Mouse (Mus musculus): Measurements from ENCODE around the gene Trim50. TPM values are rescaled to one million over a fixed set of nuclear protein-coding genes. Genes with fewer than 3 reads are reported as not detected.

Gene Trim50
- total and polyA plus RNA-seq, 3 experiments, result not detected

GRCm38 (mm10) chr5:135394004-135394823 is 41.1 kb downstream of the Trim50 start, which contains the start of gene Pom121:
Pom121 (minus strand) TSS chr5:135394546.
- in situ Hi-C loops (cut with MboI; ENCODE audit: low pct_ligation_motif_present, low pct_unique_long_range_greater_than_20kb, low sequenced_read_pairs), result no loop called here

GRCm38 (mm10) chr5:135395826-135396225 is 42.7 kb downstream of the Trim50 start:
- no peak overlapping the region for H3K4me2 ChIP-seq (ENCODE audit: insufficient read depth, low read depth, poor library complexity, severe bottlenecking)
- peaks cover 15% of the 10 kb centered on the region in 2 experiments for H3K36me3 ChIP-seq (replicated peaks in 1 of 2; ENCODE audit: control insufficient read depth in 1 of 2, insufficient read depth in 1 of 2, low read length in 1 of 2)
- no peak overlapping the region for H3K9ac ChIP-seq (ENCODE audit: insufficient read depth, low read depth)
- peak; percentile 75 for DNase-seq (ENCODE audit: extremely low read depth)
- H3K79me2 ChIP-seq (replicated peaks; ENCODE audit: control insufficient read depth, extremely low read depth, insufficient read depth, poor library complexity, severe bottlenecking), result peaks cover 28% of the 10 kb centered on the region
- no peaks in the 10 kb centered on the region for H3K9me3 ChIP-seq (replicated peaks; ENCODE audit: low read length)
- TF ChIP-seq SIN3A (IDR thresholded peaks at IDR 0.05; ENCODE audit: low read length) (0 out of 2 replicates have a peak, but pooled peaks have one; percentile 34), JUND (conservative IDR thresholded peaks at IDR 0.05; ENCODE audit: low read depth, low read length) (0 out of 2 replicates have a peak, but pooled peaks have one; percentile 15), HCFC1 (IDR thresholded peaks at IDR 0.05; ENCODE audit: low read depth, low read length) (0 out of 2 replicates have a peak, but pooled peaks have one; percentile 17), SMC3 (IDR thresholded peaks at IDR 0.05; ENCODE audit: low read depth, low read length) (peak; percentile 51), RAD21 (IDR thresholded peaks at IDR 0.05; ENCODE audit: low read depth, low read length) (peak; percentile 59), E2F4 (IDR thresholded peaks at IDR 0.05; ENCODE audit: insufficient replicate concordance, low read depth, low read length) (0 out of 2 replicates have a peak, but pooled peaks have one; percentile 21), TCF12 (IDR thresholded peaks at IDR 0.05; ENCODE audit: low read depth, low read length) (no peak), CTCF (conservative IDR thresholded peaks at IDR 0.05 in 1 of 2, IDR thresholded peaks at IDR 0.05 in 1 of 2; ENCODE audit: low read depth in 2 of 2, low read length in 2 of 2) (peak; percentile 80 to 84), NELFE (IDR thresholded peaks at IDR 0.05; ENCODE audit: low read depth, low read length) (0 out of 2 replicates have a peak, but pooled peaks have one; percentile 39), RCOR1 (conservative IDR thresholded peaks at IDR 0.05; ENCODE audit: low read depth, low read length) (no peak), JUN (IDR thresholded peaks at IDR 0.05; ENCODE audit: insufficient read depth, low read depth, low read length) (no peak)
- no peak overlapping the region for H3K27ac ChIP-seq (ENCODE audit: insufficient read depth, low read depth)
- dilution Hi-C loops (cut with MboI; ENCODE audit: extremely low pct_ligation_motif_present, extremely low pct_unique_long_range_greater_than_20kb, low sequenced_read_pairs) (no loop called here), in situ Hi-C loops (cut with MboI; ENCODE audit: low pct_ligation_motif_present, low pct_unique_long_range_greater_than_20kb, low sequenced_read_pairs) (no loop called here)
- peaks cover 5% of the 10 kb centered on the region for H3K27me3 ChIP-seq (replicated peaks)
- H3K4me3 ChIP-seq (replicated peaks in 1 of 3; ENCODE audit: low read depth in 2 of 3, low read length in 2 of 3, poor library complexity in 1 of 3), result no peak overlapping the region
- peaks cover 0 to 21% of the 10 kb centered on the region in 2 experiments; a peak in 3 of 4 replicates for H3K4me1 ChIP-seq (ENCODE audit: control insufficient read depth in 1 of 2, insufficient read depth in 2 of 2)

More at GRCm38 (mm10) chr5:135394004-135394823, 41.1 kb downstream of the Trim50 start, which contains the start of gene Pom121:
- peaks cover 3% of the 10 kb centered on the region for H3K27me3 ChIP-seq (replicated peaks)
- peak within 1 kb of the TSS; percentile 68 for H3K9ac ChIP-seq (ENCODE audit: insufficient read depth, low read depth)
- dilution Hi-C loops (cut with MboI; ENCODE audit: extremely low pct_ligation_motif_present, extremely low pct_unique_long_range_greater_than_20kb, low sequenced_read_pairs), result no loop called here
- peak; percentile 82 for DNase-seq (ENCODE audit: extremely low read depth)
- peaks cover 28% of the 10 kb centered on the region for H3K79me2 ChIP-seq (replicated peaks; ENCODE audit: control insufficient read depth, extremely low read depth, insufficient read depth, poor library complexity, severe bottlenecking)
- TF ChIP-seq ZNF384 (IDR thresholded peaks at IDR 0.05; ENCODE audit: low read depth, low read length) (peak; percentile 42; the same call in 1 of the 2 replicates), SIN3A (IDR thresholded peaks at IDR 0.05; ENCODE audit: low read length) (peak; percentile 83), KAT2A (IDR thresholded peaks at IDR 0.05; ENCODE audit: insufficient replicate concordance, low read length) (peak; percentile 76; the same call in 1 of the 2 replicates), E2F4 (IDR thresholded peaks at IDR 0.05; ENCODE audit: insufficient replicate concordance, low read depth, low read length) (peak; percentile 80; the same call in 1 of the 2 replicates), JUN (IDR thresholded peaks at IDR 0.05; ENCODE audit: insufficient read depth, low read depth, low read length) (no peak), NELFE (IDR thresholded peaks at IDR 0.05; ENCODE audit: low read depth, low read length) (peak; percentile 87), TBP (conservative IDR thresholded peaks at IDR 0.05; ENCODE audit: low read depth, low read length) (0 out of 2 replicates have a peak, but pooled peaks have one; percentile 26), HCFC1 (IDR thresholded peaks at IDR 0.05; ENCODE audit: low read depth, low read length) (peak; percentile 86), ZMIZ1 (IDR thresholded peaks at IDR 0.05; ENCODE audit: low read depth, low read length) (peak; percentile 71; the same call in 1 of the 2 replicates), NRF1 (IDR thresholded peaks at IDR 0.05; ENCODE audit: low read depth, low read length) (0 out of 2 replicates have a peak, but pooled peaks have one; percentile 44), ETS1 (conservative IDR thresholded peaks at IDR 0.05; ENCODE audit: low read depth, low read length) (peak; percentile 19; the same call in 1 of the 2 replicates), CTCF (conservative IDR thresholded peaks at IDR 0.05 in 1 of 2, IDR thresholded peaks at IDR 0.05 in 1 of 2; ENCODE audit: low read depth in 2 of 2, low read length in 2 of 2) (no peak), MXI1 (IDR thresholded peaks at IDR 0.05; ENCODE audit: low read depth, low read length) (peak; percentile 93), POLR2AphosphoS2 (IDR thresholded peaks at IDR 0.05; ENCODE audit: low read depth, low read length) (no peak), PAX5 (IDR thresholded peaks at IDR 0.05; ENCODE audit: low read length) (no peak), TCF12 (IDR thresholded peaks at IDR 0.05; ENCODE audit: low read depth, low read length) (peak; percentile 72; the same call in 1 of the 2 replicates), CHD1 (IDR thresholded peaks at IDR 0.05; ENCODE audit: low read depth, low read length) (no peak), MEF2A (IDR thresholded peaks at IDR 0.05; ENCODE audit: borderline replicate concordance, low read depth, low read length) (peak; percentile 66; the same call in 1 of the 2 replicates), MAZ (IDR thresholded peaks at IDR 0.05; ENCODE audit: low read depth, low read length) (no peak), MYC (IDR thresholded peaks at IDR 0.05; ENCODE audit: low read depth, low read length) (peak; percentile 95), IRF4 (IDR thresholded peaks at IDR 0.05; ENCODE audit: low read depth, low read length) (peak; percentile 57; the same call in 1 of the 2 replicates), POLR2A (IDR thresholded peaks at IDR 0.05; ENCODE audit: low read depth, low read length) (peak; percentile 94), ELF1 (IDR thresholded peaks at IDR 0.05; ENCODE audit: low read depth, low read length) (peak; percentile 79), ZKSCAN1 (IDR thresholded peaks at IDR 0.05; ENCODE audit: borderline replicate concordance, low read depth, low read length) (no peak), RAD21 (IDR thresholded peaks at IDR 0.05; ENCODE audit: low read depth, low read length) (no peak), ZC3H11A (IDR thresholded peaks at IDR 0.05; ENCODE audit: low read depth, low read length) (no peak), MAX (IDR thresholded peaks at IDR 0.05; ENCODE audit: low read length) (peak; percentile 99), CHD2 (IDR thresholded peaks at IDR 0.05; ENCODE audit: low read length) (no peak), BHLHE40 (IDR thresholded peaks at IDR 0.05; ENCODE audit: low read depth, low read length) (peak; percentile 95)
- peaks cover 0 to 21% of the 10 kb centered on the region in 2 experiments; a peak in 3 of 4 replicates for H3K4me1 ChIP-seq (ENCODE audit: control insufficient read depth in 1 of 2, insufficient read depth in 2 of 2)
- peak within 1 kb of the TSS; percentile 74 to 95 (median 78) for H3K4me3 ChIP-seq (replicated peaks in 1 of 3; ENCODE audit: low read depth in 2 of 3, low read length in 2 of 3, poor library complexity in 1 of 3)
- no peak within 1 kb of the TSS; the same call in 1 of the 2 replicates for H3K27ac ChIP-seq (ENCODE audit: insufficient read depth, low read depth)
- peak within 1 kb of the TSS; percentile 77 for H3K4me2 ChIP-seq (ENCODE audit: insufficient read depth, low read depth, poor library complexity, severe bottlenecking)
- H3K36me3 ChIP-seq (replicated peaks in 1 of 2; ENCODE audit: control insufficient read depth in 1 of 2, insufficient read depth in 1 of 2, low read length in 1 of 2), result peaks cover 26 to 30% of the 10 kb centered on the region in 2 experiments
- H3K9me3 ChIP-seq (replicated peaks; ENCODE audit: low read length), result no peaks in the 10 kb centered on the region

All from CH12.LX (cell line).